Mouse (Mus musculus): ENCODE measurements around the gene Zfp341.
A peak's percentile ranks its signal among the peaks of the same experiment; 100 is the strongest.

Zfp341 gene

GRCm38 (mm10) chr2:154633876-154634644 lies 21.0 kb downstream of the Zfp341 start:
- no peak for DNase-seq (ENCODE audit: low read depth, low spot score)

GRCm38 (mm10) chr2:154635826-154636225 lies 22.7 kb downstream of the Zfp341 start:
- DNase-seq (ENCODE audit: low read depth, low spot score), result no peak

- DNase-seq (ENCODE audit: low read depth, low spot score), result no peak
Measured at GRCm38 (mm10) chr2:154638521-154638920, 25.4 kb downstream of the Zfp341 start.

GRCm38 (mm10) chr2:154639115-154639514 lies 26.0 kb downstream of the Zfp341 start:
- DNase-seq (ENCODE audit: low read depth, low spot score), result no peak

- no peak for DNase-seq (ENCODE audit: low read depth, low spot score)
Measured at GRCm38 (mm10) chr2:154641176-154641575, 28.1 kb downstream of the Zfp341 start.

- no peak for DNase-seq (ENCODE audit: low read depth, low spot score)
Measured at GRCm38 (mm10) chr2:154642005-154642459, 28.9 kb downstream of the Zfp341 start.

GRCm38 (mm10) chr2:154642712-154643385 lies 29.8 kb downstream of the Zfp341 start:
- DNase-seq (ENCODE audit: low read depth, low spot score), result no peak

GRCm38 (mm10) chr2:154646634-154647033 lies 33.5 kb downstream of the Zfp341 start:
- DNase-seq (ENCODE audit: low read depth, low spot score), result no peak

GRCm38 (mm10) chr2:154648086-154648485 lies 35.0 kb downstream of the Zfp341 start:
- DNase-seq (ENCODE audit: low read depth, low spot score), result peak; percentile 26

GRCm38 (mm10) chr2:154650404-154650803 lies 37.3 kb downstream of the Zfp341 start:
- no peak for DNase-seq (ENCODE audit: low read depth, low spot score)

- no peak for DNase-seq (ENCODE audit: low read depth, low spot score)
Measured at GRCm38 (mm10) chr2:154651363-154651762, 38.3 kb downstream of the Zfp341 start, which contains the start of gene Chmp4b. TSS of gene Chmp4b (plus strand) at chr2:154651705.

GRCm38 (mm10) chr2:154654976-154655375 lies 41.9 kb downstream of the Zfp341 start:
- DNase-seq (ENCODE audit: low read depth, low spot score), result no peak

- no peak for DNase-seq (ENCODE audit: low read depth, low spot score)
Measured at GRCm38 (mm10) chr2:154655878-154656414, 42.8 kb downstream of the Zfp341 start.

GRCm38 (mm10) chr2:154656710-154657485 lies 43.8 kb downstream of the Zfp341 start:
- peak; percentile 96 for DNase-seq (ENCODE audit: low read depth, low spot score)

- DNase-seq (ENCODE audit: low read depth, low spot score), result no peak
Measured at GRCm38 (mm10) chr2:154657486-154658237, 44.6 kb downstream of the Zfp341 start.

GRCm38 (mm10) chr2:154659070-154659469 lies 46.0 kb downstream of the Zfp341 start:
- DNase-seq (ENCODE audit: low read depth, low spot score), result no peak

- no peak for DNase-seq (ENCODE audit: low read depth, low spot score)
Measured at GRCm38 (mm10) chr2:154659531-154660074, 46.5 kb downstream of the Zfp341 start.

GRCm38 (mm10) chr2:154668680-154669079 lies 55.6 kb downstream of the Zfp341 start:
- no peak for DNase-seq (ENCODE audit: low read depth, low spot score)

- DNase-seq (ENCODE audit: low read depth, low spot score), result no peak
Measured at GRCm38 (mm10) chr2:154670106-154670505, 57.0 kb downstream of the Zfp341 start.

GRCm38 (mm10) chr2:154670741-154671140 lies 57.6 kb downstream of the Zfp341 start:
- no peak for DNase-seq (ENCODE audit: low read depth, low spot score)

- DNase-seq (ENCODE audit: low read depth, low spot score), result no peak
Measured at GRCm38 (mm10) chr2:154674008-154674407, 60.9 kb downstream of the Zfp341 start.

Data from embryo, embryonic 11.5 days (tissue).